Mouse (Mus musculus) liver, embryonic 14.5 days (tissue): ENCODE measurements around the gene Haus4. TPM values are rescaled to one million over a fixed set of nuclear protein-coding genes. Genes with fewer than 3 reads are reported as not detected.

Experiments
- ATAC-seq: fragments of 200-750 bp; cut with Nextera tagmentation; 2 replicates; pipeline ENCODE4 v1.8.0; 2017; ENCODE audit warnings: moderate number of reproducible peaks, mild to moderate bottlenecking, moderate library complexity; ENCODE audit not compliant: insufficient read depth
- DNase-seq, 3 experiments: peaks; one replicate each; pipeline ENCODE4 v3.0.0-alpha.2; 2012 to 2013; ENCODE audit warnings: low read depth in 3 of 3, low spot score in 3 of 3
- H3K27ac ChIP-seq: fragments of 300-500 bp; sonication (generic); 2 replicates; pipeline ENCODE4 v1.5.1; 2014; ENCODE audit warnings: moderate library complexity, mild to moderate bottlenecking, control low read depth, inconsistent platforms
- H3K27me3 ChIP-seq: fragments of 300-500 bp; sonication (generic); 2 replicates; pipeline ENCODE4 v1.6.1; 2014; ENCODE audit warnings: mild to moderate bottlenecking, low read length, moderate library complexity; ENCODE audit not compliant: control insufficient read depth, insufficient read depth
- H3K36me3 ChIP-seq: fragments of 300-500 bp; sonication (generic); replicated peaks from 2 replicates; pipeline ENCODE4 v1.6.1; 2014; ENCODE audit warnings: low read depth; ENCODE audit not compliant: control insufficient read depth, insufficient read depth
- H3K4me1 ChIP-seq, 2 experiments: fragments of 200-500 bp in 1 of 2; fragments of 300-500 bp in 1 of 2; sonication (generic) in 1 of 2; replicated peaks; 2 replicates each; pipeline ENCODE4 v1.6.1; 2012 to 2014; ENCODE audit warnings: antibody characterized with exemption in 1 of 2, inconsistent platforms in 1 of 2, low read length in 1 of 2; ENCODE audit not compliant: control insufficient read depth in 2 of 2, insufficient read depth in 2 of 2
- H3K4me2 ChIP-seq: fragments of 300-500 bp; sonication (generic); 2 replicates; pipeline ENCODE4 v1.6.1; 2014; ENCODE audit warnings: low read depth, mild to moderate bottlenecking, control low read depth, moderate library complexity
- H3K4me3 ChIP-seq, 2 experiments: fragments of 200-500 bp in 1 of 2; fragments of 300-500 bp in 1 of 2; sonication (generic) in 1 of 2; 2 replicates each; pipeline ENCODE4 v1.5.1; 2012 to 2014; ENCODE audit warnings: low read depth in 2 of 2, low read length in 2 of 2, mild to moderate bottlenecking in 2 of 2, control low read depth in 1 of 2, inconsistent platforms in 1 of 2, moderate library complexity in 1 of 2; ENCODE audit not compliant: insufficient read depth in 1 of 2
- H3K9ac ChIP-seq: fragments of 300-500 bp; sonication (generic); replicated peaks from 2 replicates; pipeline ENCODE4 v1.6.1; 2014; ENCODE audit warnings: mild to moderate bottlenecking, control low read depth, moderate library complexity
- H3K9me3 ChIP-seq: fragments of 300-500 bp; sonication (generic); 2 replicates; pipeline ENCODE4 v1.6.1; 2016; ENCODE audit warnings: low read length, mixed read lengths; ENCODE audit not compliant: control insufficient read depth
- CTCF ChIP-seq: IDR thresholded peaks from 2 replicates; pipeline ENCODE4 v1.5.1; 2016; ENCODE audit warnings: antibody characterized with exemption, low read depth, control low read depth
- EP300 ChIP-seq: IDR thresholded peaks from 2 replicates; pipeline ENCODE4 v1.6.1; 2016; ENCODE audit warnings: antibody characterized with exemption, low read depth
- WGBS: fragments of 180-500 bp; shearing (Covaris S2); extraction: QIAGEN DNeasy Blood & Tissue Kit; methylation state at CpG from one replicate; pipeline ENCODE4 v1.1.7; 2014; ENCODE audit not compliant: insufficient replicate concordance; 5-methylcytosine and 5-hydroxymethylcytosine counted together
- polyA plus RNA-seq, 2 experiments: library from polyadenylated mRNA; depleted of rRNA in 1 of 2; stranded (reverse) in 1 of 2; unstranded in 1 of 2; fragments of >200 nt; fragmentation: Nextera tagmentation in 1 of 2; extraction: Ambion mirVana in 1 of 2; gene quantifications; 2 replicates each; pipeline versions ENCODE4 v1.2.1 to v1.2.3; 2012 to 2014

The Haus4 gene
- polyA plus RNA-seq, 2 experiments = 24.2 to 33.7 TPM

- H3K9ac ChIP-seq = no peak overlapping the region
- TF ChIP-seq CTCF (no peak), EP300 (no peak)
- H3K4me2 ChIP-seq = peak overlapping the region; percentile 28
- WGBS = 31% methylated on average over 14 of the region's 14 CpGs
- peaks cover 4 to 18% of the 10 kb centered on the region in 2 experiments; a peak in 3 of 4 replicates for H3K4me1 ChIP-seq
- ATAC-seq (peak; percentile 23; the same call in 1 of the 2 replicates), DNase-seq (no peak)
- no peak overlapping the region for H3K27ac ChIP-seq
- H3K9me3 ChIP-seq = no peaks in the 10 kb centered on the region
- H3K4me3 ChIP-seq = no peak overlapping the region
- H3K27me3 ChIP-seq = peaks cover 48% of the 10 kb centered on the region
- H3K36me3 ChIP-seq = no peaks in the 10 kb centered on the region
These were observed 18.6 kb upstream of the Haus4 start for GRCm38 (mm10) chr14:54572790-54573736.

GRCm38 (mm10) chr14:54572122-54572521, 17.7 kb upstream of the Haus4 start:
- Histone ChIP-seq H3K4me2 (no peak overlapping the region), H3K4me3 (no peak overlapping the region), H3K27me3 (peaks cover 39% of the 10 kb centered on the region), H3K27ac (no peak overlapping the region), H3K36me3 (no peaks in the 10 kb centered on the region), H3K4me1 (peaks cover 4 to 16% of the 10 kb centered on the region in 2 experiments; a peak in 3 of 4 replicates), H3K9ac (no peak overlapping the region), H3K9me3 (no peaks in the 10 kb centered on the region)
- TF ChIP-seq CTCF (no peak), EP300 (no peak)
- DNase-seq (no peak), ATAC-seq (no peak)
- 70% methylated on average over 4 of the region's 4 CpGs for WGBS

GRCm38 (mm10) chr14:54569451-54570392, 15.3 kb upstream of the Haus4 start:
- TF ChIP-seq EP300 = no peak
- TF ChIP-seq CTCF = no peak
- Histone ChIP-seq H3K27ac (no peak overlapping the region), H3K36me3 (no peaks in the 10 kb centered on the region), H3K9me3 (no peaks in the 10 kb centered on the region), H3K4me2 (no peak overlapping the region), H3K4me3 (no peak overlapping the region), H3K9ac (no peak overlapping the region), H3K27me3 (peaks cover 15% of the 10 kb centered on the region), H3K4me1 (peaks cover 4 to 16% of the 10 kb centered on the region in 2 experiments; a peak in 3 of 4 replicates)
- DNase-seq = no peak
- 0 out of 2 replicates have a peak, but pooled peaks have one; percentile 4 for ATAC-seq
- WGBS = 69% methylated on average over 17 of the region's 17 CpGs

- TF ChIP-seq CTCF (peak; percentile 87), EP300 (no peak)
- H3K27ac ChIP-seq = no peak overlapping the region
- no peak overlapping the region for H3K9ac ChIP-seq
- no peak for ATAC-seq
- no peaks in the 10 kb centered on the region for H3K36me3 ChIP-seq
- H3K27me3 ChIP-seq = peaks cover 6% of the 10 kb centered on the region
- H3K4me2 ChIP-seq = no peak overlapping the region
- H3K4me1 ChIP-seq = peaks cover 3 to 13% of the 10 kb centered on the region in 2 experiments; a peak in 3 of 4 replicates
- DNase-seq = peak in 2 of 3 experiments; percentile 49 to 55
- 62% methylated on average over 15 of the region's 15 CpGs for WGBS
- H3K9me3 ChIP-seq = no peaks in the 10 kb centered on the region
- H3K4me3 ChIP-seq = no peak overlapping the region
These were observed 14.4 kb upstream of the Haus4 start for GRCm38 (mm10) chr14:54568694-54569414.
